Mouse (Mus musculus) layer of hippocampus, adult 18-20 months (tissue): ENCODE measurements at regions not wholly inside any gene's neighbourhood (a gene's known extent, or its start where the extent isn't known, plus 50 kb on each side); places are given as distances from the start of the nearest gene placed in this dataset.

ENCODE experiments used
- DNase-seq, 2 experiments: peaks; one replicate each; pipeline ENCODE4 v3.0.0; 2022; ENCODE audit warnings: low spot score in 2 of 2

- no peak for DNase-seq
Observed at GRCm38 (mm10) chr17:7633382-7634290, 193.5 kb downstream of the Fndc1 start.

GRCm38 (mm10) chr17:7625746-7626145, 201.4 kb downstream of the Fndc1 start:
- DNase-seq = no peak

GRCm38 (mm10) chr17:7623392-7623791, 203.7 kb downstream of the Fndc1 start:
- no peak for DNase-seq

- no peak for DNase-seq
Observed at GRCm38 (mm10) chr17:7621262-7621661, 205.8 kb downstream of the Fndc1 start.

GRCm38 (mm10) chr17:7620166-7620565, 206.9 kb downstream of the Fndc1 start:
- peak in 1 of 2 experiments; percentile 8 for DNase-seq

- no peak for DNase-seq
Observed at GRCm38 (mm10) chr17:7619641-7620040, 207.5 kb downstream of the Fndc1 start.

GRCm38 (mm10) chr17:7608046-7608445, 219.1 kb downstream of the Fndc1 start:
- DNase-seq = no peak

GRCm38 (mm10) chr17:7607431-7607830, 219.7 kb downstream of the Fndc1 start:
- DNase-seq = no peak

GRCm38 (mm10) chr17:7604813-7605504, 219.7 kb upstream of the Unc93a2 start:
- DNase-seq = no peak

GRCm38 (mm10) chr17:7604096-7604495, 218.8 kb upstream of the Unc93a2 start:
- DNase-seq = no peak

- no peak for DNase-seq
Observed at GRCm38 (mm10) chr17:7600555-7600954, 215.3 kb upstream of the Unc93a2 start.

GRCm38 (mm10) chr17:7597481-7597880, 212.2 kb upstream of the Unc93a2 start:
- DNase-seq = no peak

GRCm38 (mm10) chr17:7594801-7595200, 209.5 kb upstream of the Unc93a2 start:
- no peak for DNase-seq

- no peak for DNase-seq
Observed at GRCm38 (mm10) chr17:7592491-7592890, 207.2 kb upstream of the Unc93a2 start.

GRCm38 (mm10) chr17:7582866-7583398, 197.7 kb upstream of the Unc93a2 start:
- no peak for DNase-seq

GRCm38 (mm10) chr17:7579031-7579430, 193.8 kb upstream of the Unc93a2 start:
- no peak for DNase-seq

- DNase-seq = no peak
Observed at GRCm38 (mm10) chr17:7578003-7578402, 192.7 kb upstream of the Unc93a2 start.

- DNase-seq = peak; percentile 35 to 65
Observed at GRCm38 (mm10) chr17:7577227-7577626, 192.0 kb upstream of the Unc93a2 start.

- no peak for DNase-seq
Observed at GRCm38 (mm10) chr17:7571481-7571880, 186.2 kb upstream of the Unc93a2 start.

- DNase-seq = no peak
Observed at GRCm38 (mm10) chr17:7568482-7568881, 183.2 kb upstream of the Unc93a2 start.

GRCm38 (mm10) chr17:7565771-7566170, 180.5 kb upstream of the Unc93a2 start:
- no peak for DNase-seq

GRCm38 (mm10) chr17:7562940-7563339, 177.7 kb upstream of the Unc93a2 start:
- DNase-seq = no peak
